17 mouse cellular contexts compared by ENCODE assay signal in genomic region chr8:77713688-77714087, GRCm38 (mm10). TPM values are rescaled to one million over a fixed set of nuclear protein-coding genes. Genes with fewer than 3 reads are reported as not detected.
DNase-seq lines count a peak whose midpoint lies in the region; ATAC-seq lines count a peak whose summit lies in the region.
"Had no signal": no experiment of that assay in that cellular context is flagged by ENCODE, and none has a peak within 500 bp of the region (broad histone marks: within the 10 kb centered on the region; RNA-seq: fewer than 3 reads in every experiment).

No protein-coding gene starts in this region.

- H3K4me1 ChIP-seq in heart, embryonic 15.5 days (replicated peaks): peaks cover 47% of the 10 kb centered on the region
- peaks cover 55% of the 10 kb centered on the region for H3K4me1 ChIP-seq in heart, embryonic 12.5 days (replicated peaks)
- H3K4me1 ChIP-seq: forebrain, embryonic 13.5 days; midbrain, embryonic 12.5 days had no signal

- peaks cover 3% of the 10 kb centered on the region; the same call in 1 of the 2 replicates for H3K36me3 ChIP-seq in heart, embryonic 15.5 days
- no peaks in the 10 kb centered on the region for H3K36me3 ChIP-seq in heart, embryonic 12.5 days
- H3K36me3 ChIP-seq: hindbrain, embryonic 10.5 days; midbrain, embryonic 12.5 days; stomach, embryonic 15.5 days had no signal

- no peak for DNase-seq in heart, adult 9 months (ENCODE audit: low spot score in 2 of 2)
- peak; percentile 52 for DNase-seq in T-cell, adult 2 months (ENCODE audit: low spot score)
- DNase-seq in natural killer cell, adult 2 months (ENCODE audit: low spot score in 2 of 2): peak; percentile 1 to 7
- no peak for DNase-seq in c-Kit-positive CD71-positive TER-119-positive erythroid progenitor cells, embryonic 14.5 days (ENCODE audit: low spot score)
- no peak for DNase-seq in liver
- DNase-seq: cerebellum, adult 11-12 months; kidney, postnatal 25 days; lung, postnatal 10 days had no signal

- no peaks in the 10 kb centered on the region for H3K27me3 ChIP-seq in heart, embryonic 15.5 days
- no peaks in the 10 kb centered on the region for H3K27me3 ChIP-seq in heart, embryonic 12.5 days (replicated peaks)
- H3K27me3 ChIP-seq: forebrain, embryonic 13.5 days; midbrain, embryonic 12.5 days; stomach, embryonic 15.5 days had no signal

- H3K9me3 ChIP-seq in heart, embryonic 15.5 days (replicated peaks): no peaks in the 10 kb centered on the region
- no peaks in the 10 kb centered on the region for H3K9me3 ChIP-seq in heart, embryonic 12.5 days (replicated peaks)
- H3K9me3 ChIP-seq: forebrain, embryonic 13.5 days; heart, embryonic 10.5 days; hindbrain, embryonic 10.5 days; midbrain, embryonic 12.5 days; stomach, embryonic 15.5 days had no signal

- H3K27ac ChIP-seq in heart, embryonic 15.5 days: 0 out of 2 replicates have a peak overlapping the region, but pooled peaks have one; percentile 31
- no peak overlapping the region for H3K27ac ChIP-seq in heart, embryonic 12.5 days (ENCODE audit: poor library complexity, severe bottlenecking)
- H3K27ac ChIP-seq: forebrain, embryonic 13.5 days; heart, embryonic 10.5 days; hindbrain, embryonic 10.5 days; midbrain, embryonic 12.5 days; stomach, embryonic 15.5 days had no signal

- H3K9ac ChIP-seq in heart, embryonic 15.5 days: no peak overlapping the region
- no peak overlapping the region for H3K9ac ChIP-seq in heart, embryonic 12.5 days
- H3K9ac ChIP-seq: forebrain, embryonic 13.5 days; midbrain, embryonic 12.5 days; stomach, embryonic 15.5 days had no signal

- WGBS in heart, embryonic 15.5 days: 61% methylated on average over 5 of the region's 5 CpGs
- 55% methylated on average over 5 of the region's 5 CpGs for WGBS in heart, embryonic 12.5 days

- no peak overlapping the region for H3K4me3 ChIP-seq in heart, embryonic 15.5 days
- no peak overlapping the region for H3K4me3 ChIP-seq in heart, embryonic 12.5 days
- H3K4me3 ChIP-seq: forebrain, embryonic 13.5 days; heart, embryonic 10.5 days; hindbrain, embryonic 10.5 days; midbrain, embryonic 12.5 days; stomach, embryonic 15.5 days had no signal

- ATAC-seq in heart, embryonic 15.5 days (replicated peaks; ENCODE audit: insufficient number of reproducible peaks, insufficient read depth, low FRiP score, low read depth): no peak
- ATAC-seq in inflammation-experienced regulatory T-cells, adult 6 months: peak; percentile 41
- ATAC-seq in heart, embryonic 12.5 days (ENCODE audit: insufficient number of reproducible peaks, low FRiP score): no peak
- ATAC-seq: intestine, embryonic 16.5 days had no signal

- no peak overlapping the region for H3K4me2 ChIP-seq in heart, embryonic 15.5 days
- H3K4me2 ChIP-seq in heart, embryonic 12.5 days: no peak overlapping the region
- H3K4me2 ChIP-seq: forebrain, embryonic 13.5 days; midbrain, embryonic 12.5 days; stomach, embryonic 15.5 days had no signal

RNA-seq across cellular contexts. Expression of gene Ednra, which starts 10.6 kb away (rescaled TPM):
- 35.6 and 44.8 TPM in 2 replicates for polyA plus RNA-seq in heart, embryonic 15.5 days (2015; fragmentation: Nextera tagmentation; extraction: Ambion mirVana)
- polyA plus RNA-seq in inflammation-experienced regulatory T-cells, adult 6 months (2017; shearing (Covaris generic)): not detected
- polyA plus RNA-seq in heart, embryonic 12.5 days (2016; fragmentation: Nextera tagmentation; extraction: Ambion mirVana): 42.0 and 45.6 TPM in 2 replicates

Comparison
In these comparisons a context has a peak if more than half of its experiments do, and no peak if none do; other contexts are left out.
1. DNase-seq: peak in T-cell, adult 2 months (single experiment) and natural killer cell, adult 2 months (2 of 2); none in heart, adult 9 months (0 of 2), c-Kit-positive CD71-positive TER-119-positive erythroid progenitor cells, embryonic 14.5 days (single experiment) and liver (single experiment).
2. RNA of gene Ednra, which starts 10.6 kb away (polyA plus RNA-seq): 42.0 to 45.6 TPM in heart, embryonic 12.5 days and 35.6 to 44.8 TPM in heart, embryonic 15.5 days; not detected in inflammation-experienced regulatory T-cells, adult 6 months; every median in the first group is over 10 times any median in the second.